Comparison of ENCODE assay signal across 19 mouse cellular contexts in the genomic region with DNA sequence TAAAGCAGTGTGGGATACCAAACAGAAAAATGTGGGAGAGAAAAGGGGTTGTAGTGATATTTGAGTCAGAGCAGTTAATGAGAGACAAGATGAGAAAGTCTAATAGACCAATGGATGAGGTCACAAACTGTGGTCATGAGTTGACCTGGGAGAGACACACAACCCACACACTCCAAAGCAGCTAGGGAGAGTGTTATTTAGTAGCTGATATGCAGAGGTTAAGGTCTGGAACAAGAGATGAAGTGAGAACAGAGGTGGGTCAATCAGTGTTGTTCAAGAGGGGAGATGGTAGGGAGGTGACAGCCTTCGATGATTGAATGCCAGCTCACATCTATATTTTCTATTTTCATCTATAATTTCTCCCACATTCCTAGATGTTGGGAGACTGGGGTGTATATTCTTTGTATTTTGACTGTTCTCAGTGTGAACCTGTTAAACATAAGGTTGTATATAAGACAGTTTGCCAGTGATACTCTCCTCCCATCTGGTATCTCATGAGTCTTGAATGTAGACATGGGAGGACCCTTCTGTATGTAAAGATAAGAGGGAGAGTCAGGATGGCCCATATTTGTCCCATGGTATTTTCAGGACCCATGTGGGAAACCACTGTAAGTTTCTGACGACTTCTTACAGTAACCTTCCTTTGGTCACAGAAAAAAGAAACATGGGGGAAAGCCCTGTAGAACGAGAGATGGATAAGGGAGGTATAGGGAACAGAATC.
DNase-seq lines count a peak whose midpoint lies in the region; ATAC-seq and TF ChIP-seq lines count a peak whose summit lies in the region.
"Had no signal": no experiment of that assay in that cellular context is flagged by ENCODE, and none has a peak within 500 bp of the region (broad histone marks: within the 10 kb centered on the region; RNA-seq: fewer than 3 reads in every experiment).

No protein-coding gene starts in this region.

- ATAC-seq in stomach, embryonic 15.5 days (ENCODE audit: insufficient read depth, low FRiP score, low read depth), result peak; percentile 31; the same call in 1 of the 2 replicates
- no peak for ATAC-seq in stomach, postnatal 0 days (ENCODE audit: low FRiP score, low TSS enrichment)
- peak; percentile 90 for ATAC-seq in liver, embryonic 13.5 days (ENCODE audit: low read depth)
- peak; percentile 71; the same call in 1 of the 2 replicates for ATAC-seq in liver, postnatal 0 days
- ATAC-seq in cerebellum, adult (ENCODE audit: insufficient number of reproducible peaks, low FRiP score, low TSS enrichment), result no peak
- ATAC-seq: activated CD4-positive, CD25-positive, alpha-beta regulatory T cell, adult 4 months; forebrain, embryonic 16.5 days; Patski had no signal

- no peaks in the 10 kb centered on the region for H3K9me3 ChIP-seq in stomach, embryonic 15.5 days
- H3K9me3 ChIP-seq in stomach, postnatal 0 days (ENCODE audit: control insufficient read depth, low read length), result no peaks in the 10 kb centered on the region
- H3K9me3 ChIP-seq in liver, embryonic 13.5 days (replicated peaks), result no peaks in the 10 kb centered on the region
- H3K9me3 ChIP-seq in liver, postnatal 0 days (ENCODE audit: low read length), result no peaks in the 10 kb centered on the region
- H3K9me3 ChIP-seq: embryonic facial prominence, embryonic 10.5 days; forebrain, embryonic 12.5 days; heart, embryonic 12.5 days; hindbrain, embryonic 10.5 days had no signal

- no peak for DNase-seq in stomach, postnatal 0 days (ENCODE audit: low spot score)
- DNase-seq in liver, embryonic 13.5 days, result no peak
- no peak for DNase-seq in liver, postnatal 0 days
- no peak for DNase-seq in ovary, adult 18-20 months (ENCODE audit: low spot score)
- DNase-seq in gastrocnemius, adult 8-10 months (ENCODE audit: low spot score in 2 of 2), result no peak
- DNase-seq: adrenal gland, postnatal 14 days; cerebellum, adult 2 months; cerebellum, postnatal 10 days; gastrocnemius, postnatal 14 days had no signal

- TF ChIP-seq CTCF in stomach, postnatal 0 days (IDR thresholded peaks at IDR 0.05; ENCODE audit: low read depth), result no peak
- TF ChIP-seq CTCF in liver, postnatal 0 days (IDR thresholded peaks at IDR 0.05; ENCODE audit: low read depth), result no peak

- H3K4me3 ChIP-seq in stomach, embryonic 15.5 days (replicated peaks), result no peak overlapping the region
- no peak overlapping the region for H3K4me3 ChIP-seq in stomach, postnatal 0 days (ENCODE audit: low read depth, low read length)
- H3K4me3 ChIP-seq in liver, embryonic 13.5 days (replicated peaks), result no peak overlapping the region
- H3K4me3 ChIP-seq in liver, postnatal 0 days (ENCODE audit: low read depth, low read length), result no peak overlapping the region
- H3K4me3 ChIP-seq: embryonic facial prominence, embryonic 10.5 days; forebrain, embryonic 12.5 days; heart, embryonic 12.5 days; hindbrain, embryonic 10.5 days had no signal

- H3K4me2 ChIP-seq in stomach, embryonic 15.5 days, result no peak overlapping the region
- H3K4me2 ChIP-seq in stomach, postnatal 0 days (replicated peaks; ENCODE audit: low read depth), result no peak overlapping the region
- peak overlapping the region; percentile 50 for H3K4me2 ChIP-seq in liver, embryonic 13.5 days
- H3K4me2 ChIP-seq in liver, postnatal 0 days (ENCODE audit: low read depth, low read length), result 0 out of 2 replicates have a peak overlapping the region, but pooled peaks have one; percentile 9
- H3K4me2 ChIP-seq: forebrain, embryonic 12.5 days; heart, embryonic 12.5 days; hindbrain, embryonic 14.5 days had no signal

- 79% methylated on average over 3 of the region's 3 CpGs for WGBS in stomach, embryonic 15.5 days
- WGBS in stomach, postnatal 0 days, result 77% methylated on average over 3 of the region's 3 CpGs
- 44% methylated on average over 3 of the region's 3 CpGs for WGBS in liver, embryonic 13.5 days (ENCODE audit: insufficient replicate concordance)
- 57% methylated on average over 3 of the region's 3 CpGs for WGBS in liver, postnatal 0 days (ENCODE audit: insufficient replicate concordance)

- H3K36me3 ChIP-seq in stomach, embryonic 15.5 days, result no peaks in the 10 kb centered on the region
- no peaks in the 10 kb centered on the region for H3K36me3 ChIP-seq in stomach, postnatal 0 days (ENCODE audit: control insufficient read depth, insufficient read depth, low read length)
- no peaks in the 10 kb centered on the region for H3K36me3 ChIP-seq in liver, embryonic 13.5 days
- H3K36me3 ChIP-seq in liver, postnatal 0 days (replicated peaks; ENCODE audit: insufficient read depth, low read length), result no peaks in the 10 kb centered on the region
- H3K36me3 ChIP-seq: embryonic facial prominence, embryonic 10.5 days; forebrain, embryonic 12.5 days; heart, embryonic 12.5 days; hindbrain, embryonic 10.5 days had no signal

- no peak overlapping the region for H3K9ac ChIP-seq in stomach, embryonic 15.5 days
- H3K9ac ChIP-seq in stomach, postnatal 0 days (ENCODE audit: low read length), result no peak overlapping the region
- H3K9ac ChIP-seq in liver, embryonic 13.5 days, result 0 out of 2 replicates have a peak overlapping the region, but pooled peaks have one; percentile 50
- no peak overlapping the region for H3K9ac ChIP-seq in liver, postnatal 0 days (replicated peaks)
- H3K9ac ChIP-seq: forebrain, embryonic 12.5 days; heart, embryonic 12.5 days; hindbrain, embryonic 14.5 days had no signal

- no peaks in the 10 kb centered on the region for H3K4me1 ChIP-seq in stomach, embryonic 15.5 days
- no peaks in the 10 kb centered on the region for H3K4me1 ChIP-seq in stomach, postnatal 0 days (replicated peaks; ENCODE audit: control insufficient read depth, insufficient read depth)
- peaks cover 57% of the 10 kb centered on the region for H3K4me1 ChIP-seq in liver, embryonic 13.5 days (replicated peaks)
- no peaks in the 10 kb centered on the region; the same call in 1 of the 2 replicates for H3K4me1 ChIP-seq in liver, postnatal 0 days (ENCODE audit: insufficient read depth)
- H3K4me1 ChIP-seq: embryonic facial prominence, embryonic 10.5 days; forebrain, embryonic 12.5 days; heart, embryonic 12.5 days; hindbrain, embryonic 10.5 days had no signal

- TF ChIP-seq EP300 in stomach, postnatal 0 days (optimal IDR thresholded peaks at IDR 0.05), result no peak
- TF ChIP-seq EP300 in liver, postnatal 0 days (IDR thresholded peaks at IDR 0.05; ENCODE audit: low read depth), result peak; percentile 54; the same call in 1 of the 2 replicates

- H3K27ac ChIP-seq in stomach, embryonic 15.5 days, result no peak overlapping the region
- no peak overlapping the region for H3K27ac ChIP-seq in stomach, postnatal 0 days (replicated peaks)
- peak overlapping the region; percentile 80 for H3K27ac ChIP-seq in liver, embryonic 13.5 days
- H3K27ac ChIP-seq in liver, postnatal 0 days (ENCODE audit: low read depth), result no peak overlapping the region
- H3K27ac ChIP-seq: embryonic facial prominence, embryonic 10.5 days; forebrain, embryonic 12.5 days; hindbrain, embryonic 10.5 days; hindbrain, embryonic 14.5 days had no signal

- H3K27me3 ChIP-seq in stomach, embryonic 15.5 days (replicated peaks), result no peaks in the 10 kb centered on the region
- no peaks in the 10 kb centered on the region for H3K27me3 ChIP-seq in stomach, postnatal 0 days (ENCODE audit: control insufficient read depth, insufficient read depth, low read length)
- no peaks in the 10 kb centered on the region for H3K27me3 ChIP-seq in liver, embryonic 13.5 days
- no peaks in the 10 kb centered on the region for H3K27me3 ChIP-seq in liver, postnatal 0 days (ENCODE audit: insufficient read depth, low read length)
- H3K27me3 ChIP-seq: forebrain, embryonic 12.5 days; heart, embryonic 12.5 days had no signal

Comparison
In these comparisons a context has a peak if more than half of its experiments do, and no peak if none do; other contexts are left out.
1. ATAC-seq: peak in stomach, embryonic 15.5 days (single experiment), liver, embryonic 13.5 days (single experiment) and liver, postnatal 0 days (single experiment); none in stomach, postnatal 0 days (single experiment) and cerebellum, adult (single experiment).
2. H3K4me2 ChIP-seq: peak in liver, embryonic 13.5 days (single experiment) and liver, postnatal 0 days (single experiment); none in stomach, embryonic 15.5 days (single experiment) and stomach, postnatal 0 days (single experiment).